Mouse (Mus musculus): ENCODE measurements around the gene Nudt6. TPM values are rescaled to one million over a fixed set of nuclear protein-coding genes. Genes with fewer than 3 reads are reported as not detected.
A peak's percentile ranks its signal among the peaks of the same experiment; 100 is the strongest.

Gene Nudt6
- polyA plus RNA-seq, 1 experiment, result 10.8 TPM

GRCm38 (mm10) chr3:37379930-37380881 is 39.8 kb downstream of the Nudt6 start:
- H3K4me3 ChIP-seq, result no peak overlapping the region
- H3ac ChIP-seq (ENCODE audit: control insufficient read depth, insufficient read length), result no peak overlapping the region
- H3K27me3 ChIP-seq (ENCODE audit: control insufficient read depth, insufficient read depth, insufficient read length), result no peaks in the 10 kb centered on the region
- no peaks in the 10 kb centered on the region for H3K79me2 ChIP-seq (ENCODE audit: control insufficient read depth, insufficient read depth)
- H3K4me2 ChIP-seq (ENCODE audit: low read depth), result no peak overlapping the region
- no peaks in the 10 kb centered on the region for H3K36me3 ChIP-seq (ENCODE audit: control insufficient read depth, insufficient read depth)
- TF ChIP-seq CEBPB (IDR thresholded peaks at IDR 0.05; ENCODE audit: insufficient read depth, poor library complexity, severe bottlenecking), result no peak
- TF ChIP-seq USF1 (IDR thresholded peaks at IDR 0.05; ENCODE audit: low read depth), result no peak
- no peak for TF ChIP-seq MYOD1 (IDR thresholded peaks at IDR 0.05; ENCODE audit: control insufficient read depth in 1 of 3, insufficient read length in 2 of 3, low read depth in 2 of 3)
- TF ChIP-seq POLR2AphosphoS2 (IDR thresholded peaks at IDR 0.05; ENCODE audit: insufficient read length, low read depth), result no peak
- no peak for TF ChIP-seq REST (IDR thresholded peaks at IDR 0.05; ENCODE audit: insufficient read depth, insufficient read length)
- TF ChIP-seq MYOG (IDR thresholded peaks at IDR 0.05; ENCODE audit: control insufficient read depth in 1 of 3, insufficient read depth in 1 of 3, insufficient read length in 2 of 3, low read depth in 2 of 3), result no peak
- no peak for TF ChIP-seq TCF12 (IDR thresholded peaks at IDR 0.05; ENCODE audit: insufficient read depth, poor library complexity, severe bottlenecking)
- no peak for TF ChIP-seq SRF (IDR thresholded peaks at IDR 0.05; ENCODE audit: control insufficient read depth, insufficient read length, low read depth)
- TF ChIP-seq E2F4 (IDR thresholded peaks at IDR 0.05; ENCODE audit: insufficient read depth), result no peak
- no peak for TF ChIP-seq MAX (IDR thresholded peaks at IDR 0.05; ENCODE audit: low read depth)
- TF ChIP-seq TCF3 (IDR thresholded peaks at IDR 0.05; ENCODE audit: insufficient read length, low read depth), result no peak
- TF ChIP-seq POLR2A (IDR thresholded peaks at IDR 0.05; ENCODE audit: insufficient read length, low read depth), result no peak

GRCm38 (mm10) chr3:37379201-37379600 is 40.8 kb downstream of the Nudt6 start:
- Histone ChIP-seq H3K4me3 (no peak overlapping the region), H3K4me2 (ENCODE audit: low read depth) (no peak overlapping the region), H3K36me3 (ENCODE audit: control insufficient read depth, insufficient read depth) (no peaks in the 10 kb centered on the region), H3K27me3 (ENCODE audit: control insufficient read depth, insufficient read depth, insufficient read length) (no peaks in the 10 kb centered on the region), H3ac (ENCODE audit: control insufficient read depth, insufficient read length) (no peak overlapping the region), H3K79me2 (ENCODE audit: control insufficient read depth, insufficient read depth) (no peaks in the 10 kb centered on the region)
- TF ChIP-seq MYOG (IDR thresholded peaks at IDR 0.05; ENCODE audit: control insufficient read depth in 1 of 3, insufficient read depth in 1 of 3, insufficient read length in 2 of 3, low read depth in 2 of 3), result no peak
- no peak for TF ChIP-seq E2F4 (IDR thresholded peaks at IDR 0.05; ENCODE audit: insufficient read depth)
- no peak for TF ChIP-seq POLR2A (IDR thresholded peaks at IDR 0.05; ENCODE audit: insufficient read length, low read depth)
- TF ChIP-seq USF1 (IDR thresholded peaks at IDR 0.05; ENCODE audit: low read depth), result no peak
- no peak for TF ChIP-seq REST (IDR thresholded peaks at IDR 0.05; ENCODE audit: insufficient read depth, insufficient read length)
- no peak for TF ChIP-seq MAX (IDR thresholded peaks at IDR 0.05; ENCODE audit: low read depth)
- no peak for TF ChIP-seq SRF (IDR thresholded peaks at IDR 0.05; ENCODE audit: control insufficient read depth, insufficient read length, low read depth)
- TF ChIP-seq CEBPB (IDR thresholded peaks at IDR 0.05; ENCODE audit: insufficient read depth, poor library complexity, severe bottlenecking), result no peak
- TF ChIP-seq MYOD1 (IDR thresholded peaks at IDR 0.05; ENCODE audit: control insufficient read depth in 1 of 3, insufficient read length in 2 of 3, low read depth in 2 of 3), result no peak
- no peak for TF ChIP-seq TCF12 (IDR thresholded peaks at IDR 0.05; ENCODE audit: insufficient read depth, poor library complexity, severe bottlenecking)
- no peak for TF ChIP-seq POLR2AphosphoS2 (IDR thresholded peaks at IDR 0.05; ENCODE audit: insufficient read length, low read depth)
- TF ChIP-seq TCF3 (IDR thresholded peaks at IDR 0.05; ENCODE audit: insufficient read length, low read depth), result no peak

GRCm38 (mm10) chr3:37378412-37378811 is 41.6 kb downstream of the Nudt6 start:
- Histone ChIP-seq H3K36me3 (ENCODE audit: control insufficient read depth, insufficient read depth) (no peaks in the 10 kb centered on the region), H3K27me3 (ENCODE audit: control insufficient read depth, insufficient read depth, insufficient read length) (no peaks in the 10 kb centered on the region), H3K79me2 (ENCODE audit: control insufficient read depth, insufficient read depth) (no peaks in the 10 kb centered on the region), H3K4me2 (ENCODE audit: low read depth) (no peak overlapping the region), H3ac (ENCODE audit: control insufficient read depth, insufficient read length) (no peak overlapping the region), H3K4me3 (no peak overlapping the region)
- TF ChIP-seq POLR2A (IDR thresholded peaks at IDR 0.05; ENCODE audit: insufficient read length, low read depth) (no peak), USF1 (IDR thresholded peaks at IDR 0.05; ENCODE audit: low read depth) (no peak), MYOD1 (IDR thresholded peaks at IDR 0.05; ENCODE audit: control insufficient read depth in 1 of 3, insufficient read length in 2 of 3, low read depth in 2 of 3) (peak in 2 of 3 experiments; percentile 57 to 59), MYOG (IDR thresholded peaks at IDR 0.05; ENCODE audit: control insufficient read depth in 1 of 3, insufficient read depth in 1 of 3, insufficient read length in 2 of 3, low read depth in 2 of 3) (peak; percentile 46 to 81 (median 48)), E2F4 (IDR thresholded peaks at IDR 0.05; ENCODE audit: insufficient read depth) (no peak), TCF12 (IDR thresholded peaks at IDR 0.05; ENCODE audit: insufficient read depth, poor library complexity, severe bottlenecking) (no peak), SRF (IDR thresholded peaks at IDR 0.05; ENCODE audit: control insufficient read depth, insufficient read length, low read depth) (no peak), TCF3 (IDR thresholded peaks at IDR 0.05; ENCODE audit: insufficient read length, low read depth) (no peak)

- Histone ChIP-seq H3K4me3 (no peak overlapping the region), H3K27me3 (ENCODE audit: control insufficient read depth, insufficient read depth, insufficient read length) (no peaks in the 10 kb centered on the region), H3ac (ENCODE audit: control insufficient read depth, insufficient read length) (no peak overlapping the region), H3K36me3 (ENCODE audit: control insufficient read depth, insufficient read depth) (no peaks in the 10 kb centered on the region), H3K79me2 (ENCODE audit: control insufficient read depth, insufficient read depth) (no peaks in the 10 kb centered on the region), H3K4me2 (ENCODE audit: low read depth) (no peak overlapping the region)
- TF ChIP-seq CEBPB (IDR thresholded peaks at IDR 0.05; ENCODE audit: insufficient read depth, poor library complexity, severe bottlenecking) (no peak), TCF3 (IDR thresholded peaks at IDR 0.05; ENCODE audit: insufficient read length, low read depth) (no peak), MYOG (IDR thresholded peaks at IDR 0.05; ENCODE audit: control insufficient read depth in 1 of 3, insufficient read depth in 1 of 3, insufficient read length in 2 of 3, low read depth in 2 of 3) (no peak)
Observed at GRCm38 (mm10) chr3:37377926-37378325, 42.1 kb downstream of the Nudt6 start.
